Mouse (Mus musculus): ENCODE data around the gene Uaca.

DNA sequence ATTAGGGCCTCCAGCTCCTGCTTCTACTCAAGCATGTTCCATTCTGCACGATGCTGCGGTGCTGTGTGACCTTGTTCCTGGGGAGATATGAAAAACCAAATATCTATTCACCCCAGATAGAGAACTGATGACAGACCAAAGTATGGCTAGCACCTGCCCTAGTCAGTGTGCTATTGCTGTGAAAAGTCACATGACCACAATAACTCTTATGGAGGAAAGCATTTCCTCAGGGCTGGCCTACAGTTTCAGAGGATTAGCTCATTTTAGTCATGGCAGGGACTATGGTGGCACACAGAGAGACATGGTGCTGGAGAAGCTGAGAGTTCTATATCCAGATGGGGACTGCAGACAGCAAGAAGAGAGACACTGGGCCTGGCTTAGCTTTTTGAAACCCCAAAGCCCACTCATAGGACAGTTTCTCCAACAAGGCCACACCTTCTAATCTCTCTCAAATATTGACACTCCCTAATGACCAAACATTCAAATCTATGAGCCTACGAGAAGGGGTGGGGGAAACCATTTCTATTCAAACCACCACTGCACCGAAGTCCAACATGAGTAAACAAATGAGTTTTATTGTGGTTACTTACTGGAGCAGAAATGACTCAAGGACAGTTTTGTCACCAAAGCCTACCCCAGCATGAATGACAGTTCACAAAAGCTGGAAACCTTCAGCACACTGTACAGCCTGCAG lies 135.1 kb downstream of the Uaca start:
- TF ChIP-seq CTCF (IDR thresholded peaks at IDR 0.05; ENCODE audit: control insufficient read depth, insufficient read depth, insufficient read length) (no peak), USF1 (IDR thresholded peaks at IDR 0.05; ENCODE audit: low read depth) (no peak), MYOD1 (IDR thresholded peaks at IDR 0.05; ENCODE audit: control insufficient read depth, insufficient read length, low read depth) (no peak), MYOG (IDR thresholded peaks at IDR 0.05; ENCODE audit: control insufficient read depth, extremely low read depth, insufficient read length) (no peak), CEBPB (IDR thresholded peaks at IDR 0.05; ENCODE audit: low read depth) (no peak), MAX (IDR thresholded peaks at IDR 0.05) (no peak)

All from C2C12 (cell line).